Mouse (Mus musculus): ENCODE measurements around the gene Olfm2. TPM values are rescaled to one million over a fixed set of nuclear protein-coding genes. Genes with fewer than 3 reads are reported as not detected.

Olfm2 gene
- polyA plus RNA-seq, 1 experiment from 2014 or later, result 7.5 TPM

DNA sequence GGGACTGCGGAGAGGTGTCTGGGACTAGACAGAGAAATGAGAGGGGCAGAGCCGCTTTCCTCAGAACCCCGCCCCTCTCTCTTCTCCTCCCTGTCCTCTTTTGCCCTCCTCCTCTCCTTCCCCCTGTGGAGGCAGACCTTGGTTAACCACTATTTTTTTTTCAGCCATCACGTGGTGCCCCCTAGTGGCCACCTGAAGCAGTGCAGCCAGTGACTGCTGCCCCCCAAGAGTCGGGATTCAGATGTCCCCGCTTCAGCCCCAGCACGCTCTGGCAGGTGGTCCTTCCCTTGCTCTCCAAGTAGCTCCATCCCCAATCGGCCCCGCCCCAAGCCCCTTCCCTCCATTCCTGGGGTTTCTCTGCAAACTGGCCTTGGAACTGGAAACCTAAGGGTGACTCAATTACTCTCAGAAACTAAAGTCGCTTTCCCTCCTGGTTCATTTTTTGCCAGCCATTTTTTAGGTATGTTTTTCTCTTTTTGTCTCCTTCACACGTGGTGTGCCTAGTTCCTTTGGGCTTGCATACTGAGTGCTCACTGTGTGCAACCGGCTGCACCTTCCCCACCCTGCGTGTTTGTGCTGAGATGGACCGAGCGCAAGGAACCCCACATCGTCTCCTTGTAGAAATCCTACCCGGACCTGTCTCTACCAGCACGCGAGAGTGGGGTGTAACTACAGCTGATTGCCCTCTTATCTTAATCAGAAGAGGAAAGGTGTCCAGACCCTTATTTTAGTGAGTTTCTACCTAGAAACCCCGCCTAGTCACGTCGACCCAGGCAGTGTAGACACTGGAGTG, 2.0 kb downstream of the Olfm2 start:
- no peak overlapping the region for H3K4me2 ChIP-seq
- peaks cover 41% of the 10 kb centered on the region for H3K27me3 ChIP-seq (replicated peaks)
- H3K27ac ChIP-seq, result no peak overlapping the region
- H3K9me3 ChIP-seq, result no peaks in the 10 kb centered on the region
- ATAC-seq (ENCODE audit: insufficient read depth, low FRiP score, low read depth), result no peak
- WGBS, result 15% methylated on average over 22 of the region's 22 CpGs
- no peak overlapping the region for H3K9ac ChIP-seq
- no peaks in the 10 kb centered on the region for H3K36me3 ChIP-seq
- H3K4me1 ChIP-seq, result peaks cover 20% of the 10 kb centered on the region
- H3K4me3 ChIP-seq (replicated peaks), result no peak overlapping the region

- peak overlapping the region; percentile 43 for H3K4me2 ChIP-seq
- no peaks in the 10 kb centered on the region for H3K36me3 ChIP-seq
- ATAC-seq (ENCODE audit: insufficient read depth, low FRiP score, low read depth), result peak; percentile 83
- H3K4me1 ChIP-seq, result peaks cover 8% of the 10 kb centered on the region; the same call in 1 of the 2 replicates
- no peak overlapping the region for H3K27ac ChIP-seq
- no peak overlapping the region for H3K9ac ChIP-seq
- WGBS, result under 1% methylated on average over 12 of the region's 12 CpGs
- H3K4me3 ChIP-seq (replicated peaks), result 0 out of 2 replicates have a peak overlapping the region, but pooled peaks have one; percentile 12
- peaks cover 25% of the 10 kb centered on the region for H3K27me3 ChIP-seq (replicated peaks)
- no peaks in the 10 kb centered on the region for H3K9me3 ChIP-seq
Measured at GRCm38 (mm10) chr9:20740407-20740806, 5.7 kb downstream of the Olfm2 start.

DNA sequence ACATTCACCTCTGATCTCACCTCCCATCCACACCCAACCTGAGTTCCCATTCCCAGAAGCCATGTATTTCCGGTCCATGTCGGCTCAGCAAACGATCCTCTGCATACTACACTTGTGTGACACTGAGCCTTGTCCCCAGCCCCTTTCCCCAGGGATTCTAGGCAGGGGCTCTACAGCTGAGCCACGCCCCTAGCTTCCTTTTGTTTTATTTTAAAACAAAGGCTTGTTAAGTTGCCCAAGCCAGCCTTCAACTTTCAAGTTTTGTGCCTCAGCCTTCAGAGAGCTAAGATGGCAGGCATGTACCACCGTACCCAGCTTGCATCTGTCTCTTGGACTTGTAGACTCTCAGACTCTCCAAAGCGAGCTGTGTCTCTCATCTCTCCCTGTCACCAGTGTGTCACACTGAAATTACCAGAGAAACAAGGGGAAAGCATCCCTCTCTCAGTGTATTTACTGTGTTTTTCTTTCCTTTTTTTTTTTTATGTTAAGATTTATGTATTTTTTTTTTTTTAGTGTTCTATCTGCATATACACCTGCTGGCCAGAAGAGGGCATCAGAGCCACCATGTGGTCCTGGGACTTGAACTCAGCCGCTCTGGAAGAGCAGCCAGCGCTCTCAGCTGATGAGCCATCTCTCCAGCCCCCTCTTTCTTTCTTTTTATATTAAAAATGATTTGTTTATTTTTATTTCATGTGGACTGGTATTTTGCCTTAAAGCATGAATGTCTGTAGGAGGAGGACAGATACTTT, 7.7 kb downstream of the Olfm2 start:
- no peak for ATAC-seq (ENCODE audit: insufficient read depth, low FRiP score, low read depth)
- Histone ChIP-seq H3K4me1 (peaks cover 5% of the 10 kb centered on the region; the same call in 1 of the 2 replicates), H3K4me2 (no peak overlapping the region), H3K9me3 (no peaks in the 10 kb centered on the region), H3K36me3 (no peaks in the 10 kb centered on the region), H3K9ac (no peak overlapping the region), H3K27ac (no peak overlapping the region), H3K4me3 (replicated peaks) (no peak overlapping the region), H3K27me3 (replicated peaks) (peaks cover 5% of the 10 kb centered on the region; the same call in 1 of the 2 replicates)
- 44% methylated on average over 8 of the region's 8 CpGs for WGBS

GRCm38 (mm10) chr9:20737227-20737626, 8.9 kb downstream of the Olfm2 start:
- no peak overlapping the region for H3K4me3 ChIP-seq (replicated peaks)
- H3K9ac ChIP-seq, result no peak overlapping the region
- peaks cover 5% of the 10 kb centered on the region; the same call in 1 of the 2 replicates for H3K4me1 ChIP-seq
- no peak overlapping the region for H3K4me2 ChIP-seq
- H3K27ac ChIP-seq, result no peak overlapping the region
- no peaks in the 10 kb centered on the region for H3K27me3 ChIP-seq (replicated peaks)
- 92% methylated on average over 2 of the region's 2 CpGs for whole genome bisulfite sequencing
- no peaks in the 10 kb centered on the region for H3K9me3 ChIP-seq
- ATAC-seq (ENCODE audit: insufficient read depth, low FRiP score, low read depth), result no peak
- no peaks in the 10 kb centered on the region for H3K36me3 ChIP-seq

GRCm38 (mm10) chr9:20734692-20735091, 11.5 kb downstream of the Olfm2 start:
- no peaks in the 10 kb centered on the region for H3K36me3 ChIP-seq
- H3K27ac ChIP-seq, result no peak overlapping the region
- H3K4me2 ChIP-seq, result no peak overlapping the region
- no peaks in the 10 kb centered on the region for H3K27me3 ChIP-seq (replicated peaks)
- no peak overlapping the region for H3K4me3 ChIP-seq (replicated peaks)
- H3K4me1 ChIP-seq, result no peaks in the 10 kb centered on the region
- H3K9ac ChIP-seq, result no peak overlapping the region
- H3K9me3 ChIP-seq, result no peaks in the 10 kb centered on the region
- no peak for ATAC-seq (ENCODE audit: insufficient read depth, low FRiP score, low read depth)
- 71% methylated on average over 3 of the region's 3 CpGs for WGBS

GRCm38 (mm10) chr9:20731797-20732196, 14.4 kb downstream of the Olfm2 start:
- 55% methylated on average over 4 of the region's 4 CpGs for WGBS
- Histone ChIP-seq H3K4me1 (peaks cover 12% of the 10 kb centered on the region), H3K4me2 (no peak overlapping the region), H3K36me3 (no peaks in the 10 kb centered on the region), H3K27ac (no peak overlapping the region), H3K9me3 (no peaks in the 10 kb centered on the region), H3K27me3 (replicated peaks) (peaks cover 27% of the 10 kb centered on the region), H3K4me3 (replicated peaks) (no peak overlapping the region), H3K9ac (no peak overlapping the region)
- ATAC-seq (ENCODE audit: insufficient read depth, low FRiP score, low read depth), result no peak

DNA sequence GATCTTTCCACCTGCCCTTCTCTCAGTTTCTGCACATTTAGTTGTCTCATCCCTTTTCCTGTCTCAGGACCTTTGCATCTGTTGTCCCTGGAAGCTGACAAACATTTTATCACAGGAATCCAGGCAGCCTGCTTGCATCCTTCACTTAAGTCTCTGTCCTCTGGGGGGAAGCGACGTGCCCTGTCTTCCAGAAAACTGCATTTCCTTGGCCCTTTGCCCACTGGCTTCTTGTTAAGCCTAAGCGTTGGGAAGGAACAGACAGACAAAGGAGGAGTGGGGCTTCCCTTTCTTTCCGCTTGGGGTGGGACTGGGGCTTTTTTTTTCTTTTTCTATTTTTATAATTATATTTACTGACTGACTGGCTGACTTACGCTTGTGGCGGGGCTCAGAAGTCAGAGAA, 16.7 kb downstream of the Olfm2 start:
- Histone ChIP-seq H3K4me3 (replicated peaks) (no peak overlapping the region), H3K27ac (no peak overlapping the region), H3K9ac (no peak overlapping the region), H3K4me1 (peaks cover 22% of the 10 kb centered on the region), H3K36me3 (no peaks in the 10 kb centered on the region), H3K27me3 (replicated peaks) (peaks cover 46% of the 10 kb centered on the region), H3K4me2 (no peak overlapping the region), H3K9me3 (no peaks in the 10 kb centered on the region)
- ATAC-seq (ENCODE audit: insufficient read depth, low FRiP score, low read depth), result no peak
- 43% methylated on average over 6 of the region's 6 CpGs for WGBS

GRCm38 (mm10) chr9:20727601-20728113, 18.5 kb downstream of the Olfm2 start:
- Histone ChIP-seq H3K9ac (peak overlapping the region; percentile 10; the same call in 1 of the 2 replicates), H3K4me2 (peak overlapping the region; percentile 97), H3K4me3 (replicated peaks) (peak overlapping the region; percentile 48), H3K27me3 (replicated peaks) (peaks cover 46% of the 10 kb centered on the region), H3K36me3 (no peaks in the 10 kb centered on the region), H3K27ac (no peak overlapping the region), H3K9me3 (no peaks in the 10 kb centered on the region), H3K4me1 (peaks cover 22% of the 10 kb centered on the region)
- peak; percentile 41; the same call in 1 of the 2 replicates for ATAC-seq (ENCODE audit: insufficient read depth, low FRiP score, low read depth)
- 1% methylated on average over 46 of the region's 46 CpGs for WGBS

DNA sequence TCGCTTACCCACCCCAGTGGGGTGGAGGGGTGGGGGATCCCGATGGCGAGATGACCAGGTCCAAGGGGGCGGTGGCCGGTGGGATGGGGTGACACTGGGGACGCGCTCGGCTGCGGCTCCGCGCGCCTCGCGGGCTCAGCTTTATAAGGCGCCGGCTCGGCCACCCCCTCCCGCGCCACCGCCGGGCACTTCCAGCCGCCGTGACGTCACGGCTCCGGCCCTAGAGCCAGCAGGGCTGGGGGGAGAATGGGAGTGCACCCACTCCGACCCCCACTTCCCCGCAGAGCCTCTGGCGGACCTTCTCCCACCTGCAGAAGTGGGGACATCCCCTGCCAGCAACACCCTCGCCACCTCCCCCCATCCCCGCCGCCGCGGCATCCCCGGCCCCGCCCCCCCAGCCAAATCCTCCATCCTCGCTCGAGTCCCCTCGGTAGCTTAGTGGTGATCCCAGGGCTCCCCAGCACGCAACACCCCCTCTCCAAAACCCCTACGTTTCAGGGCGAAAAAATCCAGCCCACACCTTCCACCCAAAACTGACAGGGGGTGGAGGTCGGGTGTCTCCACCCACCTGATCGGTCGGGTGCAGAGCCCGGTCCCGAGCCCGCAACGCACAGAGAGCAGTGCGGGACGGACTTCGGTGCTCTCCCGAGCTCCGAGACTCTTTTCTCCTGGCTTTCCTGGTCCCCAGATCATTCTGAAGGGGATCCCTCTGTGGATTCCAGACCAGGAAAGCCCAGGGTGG, 19.1 kb downstream of the Olfm2 start:
- H3K27ac ChIP-seq, result no peak overlapping the region
- H3K4me2 ChIP-seq, result peak overlapping the region; percentile 97
- peak overlapping the region; percentile 10; the same call in 1 of the 2 replicates for H3K9ac ChIP-seq
- H3K9me3 ChIP-seq, result no peaks in the 10 kb centered on the region
- 0 out of 2 replicates have a peak, but pooled peaks have one; percentile 29 for ATAC-seq (ENCODE audit: insufficient read depth, low FRiP score, low read depth)
- H3K4me1 ChIP-seq, result peaks cover 22% of the 10 kb centered on the region
- no peaks in the 10 kb centered on the region for H3K36me3 ChIP-seq
- peak overlapping the region; percentile 48 for H3K4me3 ChIP-seq (replicated peaks)
- WGBS, result under 1% methylated on average over 54 of the region's 54 CpGs
- H3K27me3 ChIP-seq (replicated peaks), result peaks cover 46% of the 10 kb centered on the region

- H3K9ac ChIP-seq, result no peak overlapping the region
- WGBS, result 3% methylated on average over 42 of the region's 42 CpGs
- peaks cover 46% of the 10 kb centered on the region for H3K27me3 ChIP-seq (replicated peaks)
- peaks cover 25% of the 10 kb centered on the region for H3K4me1 ChIP-seq
- no peaks in the 10 kb centered on the region for H3K9me3 ChIP-seq
- H3K4me2 ChIP-seq, result peak overlapping the region; percentile 97
- H3K27ac ChIP-seq, result no peak overlapping the region
- ATAC-seq (ENCODE audit: insufficient read depth, low FRiP score, low read depth), result no peak
- no peaks in the 10 kb centered on the region for H3K36me3 ChIP-seq
- peak overlapping the region; percentile 48 for H3K4me3 ChIP-seq (replicated peaks)
Measured at GRCm38 (mm10) chr9:20726134-20726858, 19.9 kb downstream of the Olfm2 start.

DNA sequence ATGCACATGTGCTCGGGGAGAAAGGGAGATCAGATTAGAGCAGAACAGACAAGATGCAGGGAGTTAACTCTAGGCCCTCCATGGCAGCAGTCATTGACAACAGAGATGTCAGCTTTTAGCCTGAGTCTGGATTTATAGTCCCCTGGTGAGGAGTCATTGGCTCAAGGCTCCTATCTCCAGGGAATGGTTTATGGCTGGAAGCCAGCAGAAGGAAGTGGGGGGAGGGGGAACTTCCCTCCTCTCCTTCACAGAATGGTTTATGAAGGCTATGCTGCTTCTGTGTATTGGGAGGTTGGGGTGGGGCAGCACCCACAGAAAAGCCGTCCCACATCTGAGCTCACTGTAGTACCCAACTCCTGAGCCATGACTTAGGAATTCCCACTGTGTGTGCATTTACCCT, 24.6 kb downstream of the Olfm2 start:
- Histone ChIP-seq H3K36me3 (no peaks in the 10 kb centered on the region), H3K9me3 (no peaks in the 10 kb centered on the region), H3K4me1 (peaks cover 10% of the 10 kb centered on the region), H3K9ac (no peak overlapping the region), H3K27me3 (replicated peaks) (peaks cover 17% of the 10 kb centered on the region), H3K4me3 (replicated peaks) (no peak overlapping the region), H3K4me2 (no peak overlapping the region), H3K27ac (no peak overlapping the region)
- no peak for ATAC-seq (ENCODE audit: insufficient read depth, low FRiP score, low read depth)
- 39% methylated on average over 2 of the region's 2 CpGs for WGBS

Data from stomach, embryonic 15.5 days (tissue).